Mouse (Mus musculus) ES-CJ7 (cell line): ENCODE measurements at regions not wholly inside any gene's neighbourhood (a gene's known extent, or its start where the extent isn't known, plus 50 kb on each side); places are given as distances from the start of the nearest gene placed in this dataset.
"Not testable (repeated sequence)": the region's sequence is repeated elsewhere in the genome, so short reads cannot be mapped to it uniquely, and the experiment has no call there.

ENCODE experiments used
- DNase-seq: peaks from one replicate; pipeline ENCODE4 v3.0.0; 2011; ENCODE audit warnings: low read depth, low spot score

- not testable (repeated sequence) for DNase-seq
Observed at GRCm38 (mm10) chr7:62572316-62572715, 108.0 kb upstream of the Peg12 start.

GRCm38 (mm10) chr7:62571759-62572158 is 107.4 kb upstream of the Peg12 start:
- no peak for DNase-seq

GRCm38 (mm10) chr7:62542187-62542586 is 77.9 kb upstream of the Peg12 start:
- peak; percentile 24 for DNase-seq
